Mouse (Mus musculus) erythroid progenitor cell, adult 5-6 weeks (primary cell): ENCODE data around the gene Pcdh9. TPM values are rescaled to one million over a fixed set of nuclear protein-coding genes. Genes with fewer than 3 reads are reported as not detected.

Experiments
- ATAC-seq: replicated peaks from 2 replicates; pipeline ENCODE4 v1.8.0; 2016; ENCODE audit warnings: moderate number of reproducible peaks, mild to moderate bottlenecking, moderate TSS enrichment, inconsistent platforms; ENCODE audit not compliant: poor library complexity, low FRiP score, severe bottlenecking
- total RNA-seq, 2 experiments: library from RNA; stranded (forward) in 1 of 2; stranded (reverse) in 1 of 2; fragments of 150-400 nt in 1 of 2; fragments of 186-747, 209-891 nt in 1 of 2; gene quantifications; 2 replicates each; pipeline versions ENCODE4 v1.2.3 to v1.2.4; 2015 to 2017; ENCODE audit warnings: low replicate concordance in 2 of 2

Pcdh9 gene
- total RNA-seq, 2 experiments from 2014 or later, result not detected

DNA sequence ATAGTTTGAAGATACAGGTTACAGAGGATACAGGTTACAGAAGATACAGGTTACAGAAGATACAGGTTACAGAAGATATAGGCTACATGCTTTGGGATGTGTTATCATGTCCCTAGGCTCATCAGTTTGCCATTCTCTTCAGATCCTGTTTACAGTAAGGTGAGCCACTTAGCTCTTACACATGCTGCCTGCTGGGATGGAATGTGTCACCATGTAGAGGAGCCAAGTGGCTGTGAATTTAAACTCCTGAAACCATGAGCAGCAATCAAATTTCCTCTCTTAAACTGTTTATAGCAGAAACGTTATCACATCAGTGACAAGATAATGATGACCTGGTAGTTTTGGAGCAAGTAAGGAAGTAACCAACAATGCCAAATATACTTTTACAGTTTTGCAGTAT lies 453.3 kb downstream of the Pcdh9 start:
- no peak for ATAC-seq

DNA sequence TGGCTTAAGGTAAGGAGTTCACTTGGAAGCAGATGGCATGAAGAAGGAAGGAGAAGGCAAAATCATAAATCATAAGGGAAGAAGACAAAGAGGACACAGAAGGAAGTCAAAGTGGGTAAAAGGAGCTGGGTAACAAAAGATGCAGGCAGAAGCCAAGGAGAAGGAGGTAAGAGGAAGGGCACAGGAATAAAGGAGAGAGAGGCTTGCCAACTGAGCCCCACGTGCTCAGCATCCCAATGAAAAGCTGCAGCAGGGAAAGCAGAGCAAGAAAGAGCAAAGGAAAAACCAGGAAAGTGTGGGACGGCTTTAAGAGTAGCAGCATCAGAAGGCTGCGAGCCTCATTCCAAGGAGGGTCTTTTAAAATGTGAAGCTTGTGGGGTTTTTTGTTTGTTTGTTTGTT lies 473.7 kb downstream of the Pcdh9 start:
- ATAC-seq, result no peak

DNA sequence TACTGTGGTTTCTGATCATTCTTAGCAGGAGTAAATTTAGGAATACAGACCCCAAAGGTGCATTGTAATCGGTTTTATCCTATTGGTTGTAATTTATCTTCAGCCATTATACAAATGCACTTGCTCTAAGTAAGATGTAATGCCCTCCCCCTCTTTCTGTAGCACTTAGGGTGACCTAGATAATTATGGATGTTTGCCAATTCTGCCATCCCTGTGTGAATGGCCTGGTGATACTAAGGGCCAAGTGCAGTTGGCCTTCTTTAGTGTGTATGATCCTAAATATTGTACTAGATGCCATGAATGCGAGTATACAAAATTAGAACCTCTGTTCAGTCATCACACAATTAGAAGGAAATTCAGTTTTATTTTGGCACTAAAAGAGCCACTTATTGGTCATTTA lies 475.0 kb downstream of the Pcdh9 start:
- no peak for ATAC-seq

DNA sequence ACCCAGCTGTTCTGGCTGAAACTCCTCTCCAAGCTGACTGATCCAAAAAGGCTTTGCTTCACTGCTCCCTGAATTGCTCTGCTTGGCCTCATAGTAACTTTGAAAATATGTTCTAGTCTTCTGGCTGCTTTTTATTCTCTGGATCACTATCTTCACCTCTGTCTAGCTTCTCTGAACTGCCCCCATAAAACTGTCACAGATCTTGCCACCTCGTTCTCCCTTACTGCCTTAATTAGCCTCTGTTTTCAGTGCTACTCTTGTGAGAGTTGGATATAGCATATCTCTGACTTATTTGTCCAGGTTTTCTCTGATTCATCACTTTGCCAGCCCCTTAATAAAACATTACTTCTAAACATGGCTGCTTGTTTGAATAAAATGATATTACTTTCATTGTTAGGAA lies 481.2 kb downstream of the Pcdh9 start:
- ATAC-seq, result no peak

DNA sequence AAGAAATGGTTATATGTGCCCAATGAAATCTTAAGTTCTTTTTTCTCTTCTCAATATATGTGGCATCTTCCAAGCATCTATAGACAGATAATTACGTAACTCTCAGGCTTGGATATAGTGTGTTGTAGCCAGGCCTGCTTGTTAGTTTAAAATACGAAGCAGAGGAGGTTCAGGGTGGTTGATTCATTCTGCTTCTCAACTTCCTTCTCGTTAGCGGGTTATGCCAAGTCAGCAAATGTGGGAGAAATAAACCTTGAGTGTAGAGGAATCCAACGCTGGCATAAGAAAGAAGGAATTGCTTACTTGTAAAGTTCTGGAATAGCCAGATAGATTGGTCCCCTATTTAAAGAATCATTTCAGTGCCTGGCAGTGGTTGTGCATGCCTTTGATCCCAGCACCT lies 482.7 kb downstream of the Pcdh9 start:
- ATAC-seq, result no peak

DNA sequence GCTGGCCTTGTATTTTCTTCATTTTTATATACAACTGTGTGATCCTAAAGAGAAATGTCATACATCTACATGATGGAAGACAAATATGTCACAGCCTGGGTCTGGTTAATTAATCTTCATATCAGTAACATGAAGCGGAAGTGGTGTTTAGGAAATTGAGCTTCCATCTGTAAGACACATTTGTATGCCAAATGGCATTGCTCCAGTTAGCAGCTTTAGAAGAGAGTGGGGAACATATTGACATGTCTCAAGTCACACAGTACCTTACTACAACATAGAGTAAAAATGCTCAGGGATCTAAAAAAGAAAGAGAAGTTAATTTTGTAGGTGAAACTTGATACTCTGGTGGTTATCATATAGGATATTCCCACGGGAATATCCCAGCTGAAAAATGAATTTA lies 505.4 kb downstream of the Pcdh9 start:
- no peak for ATAC-seq

DNA sequence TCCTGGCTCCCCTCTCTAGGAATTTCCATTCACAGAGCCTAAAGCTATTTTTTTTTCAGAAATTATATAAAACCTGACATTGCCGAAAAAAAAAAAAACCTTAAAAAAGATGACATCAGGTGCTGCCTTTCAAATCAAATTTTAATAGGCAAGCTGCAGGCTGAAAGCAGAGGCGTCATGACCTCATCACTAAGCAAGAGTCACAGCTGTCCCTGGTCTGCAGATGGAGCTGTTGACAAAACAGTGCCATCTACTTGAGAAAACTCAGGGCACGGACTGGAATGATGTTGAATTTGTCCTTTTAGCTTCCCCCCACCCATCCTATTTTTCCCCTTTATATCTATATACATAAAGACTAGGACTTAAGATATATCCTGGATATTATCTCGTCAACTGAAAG lies 509.3 kb downstream of the Pcdh9 start:
- no peak for ATAC-seq

DNA sequence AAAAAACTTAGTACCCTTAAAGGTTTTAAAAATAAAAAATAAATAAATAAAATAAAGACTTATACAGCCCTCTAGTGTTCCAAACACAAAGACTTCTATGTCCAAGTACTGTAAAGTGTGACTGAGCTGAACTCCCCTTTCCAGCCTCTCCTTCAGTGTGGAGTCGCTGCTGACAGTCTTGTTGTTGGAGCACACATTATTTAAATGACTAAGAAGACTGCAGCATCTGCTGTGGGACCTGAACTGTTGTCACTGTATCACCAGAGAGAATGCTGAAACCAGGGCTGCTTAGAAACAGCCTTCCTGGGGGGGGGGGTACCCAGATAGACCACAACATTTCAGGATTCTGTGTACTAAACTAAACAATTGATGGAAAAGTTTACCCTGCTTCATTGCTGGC lies 509.7 kb downstream of the Pcdh9 start:
- no peak for ATAC-seq

DNA sequence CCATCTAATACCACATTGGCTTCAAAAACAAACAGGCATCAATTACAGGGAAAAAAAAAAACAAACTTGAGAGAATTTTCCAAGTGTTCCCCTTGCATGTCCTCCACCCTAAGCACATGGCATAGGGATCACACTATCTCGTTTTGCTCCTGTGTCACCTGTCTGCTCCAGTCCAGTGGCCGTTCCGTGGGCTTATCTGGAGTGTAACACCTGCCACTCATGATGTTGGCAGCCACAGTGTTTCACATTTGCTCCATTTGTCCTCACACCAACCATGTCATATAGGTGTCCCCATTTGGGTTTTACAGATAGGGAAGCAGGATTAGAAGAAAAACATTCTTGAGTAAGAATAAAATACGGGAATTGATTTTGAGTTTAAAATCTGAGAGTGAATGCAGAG lies 514.3 kb downstream of the Pcdh9 start:
- no peak for ATAC-seq

DNA sequence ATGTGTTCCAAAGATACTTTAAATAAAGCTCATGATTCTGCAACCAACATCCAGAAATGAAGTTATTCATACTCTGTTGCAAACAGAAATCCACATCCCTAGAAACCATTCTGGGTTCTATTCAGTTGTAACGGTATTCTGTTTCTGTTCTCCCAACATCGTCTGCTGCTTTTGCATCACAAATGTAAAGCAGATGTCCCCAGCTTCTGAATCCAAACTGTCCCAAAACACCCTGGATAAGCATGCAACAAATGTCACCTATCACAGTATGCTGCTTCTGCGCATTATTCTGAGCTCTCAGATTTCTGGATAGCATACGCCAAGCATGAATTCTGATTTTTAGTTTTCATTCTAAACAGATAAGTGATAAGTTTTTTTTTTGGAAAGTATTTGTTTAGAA lies 516.3 kb downstream of the Pcdh9 start:
- no peak for ATAC-seq

DNA sequence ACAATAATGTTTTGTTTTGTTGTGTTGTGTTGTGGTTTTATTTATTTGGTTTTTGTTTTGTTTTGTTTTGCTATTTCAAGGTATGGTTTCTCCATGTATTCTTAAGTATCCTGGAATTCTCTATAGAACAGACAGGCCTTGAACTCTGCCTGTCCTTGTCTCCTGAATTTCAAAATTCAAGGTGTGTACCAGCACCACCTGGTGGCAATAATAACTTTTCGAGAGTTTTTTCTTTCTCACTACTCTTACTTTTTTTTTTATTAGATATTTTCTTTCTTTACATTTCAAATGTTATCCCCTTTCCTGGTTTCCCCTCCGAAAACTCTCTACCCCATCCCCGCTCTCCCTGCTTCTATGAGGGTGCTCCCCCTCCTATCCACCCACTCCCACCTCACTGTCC lies 536.3 kb downstream of the Pcdh9 start:
- no peak for ATAC-seq

DNA sequence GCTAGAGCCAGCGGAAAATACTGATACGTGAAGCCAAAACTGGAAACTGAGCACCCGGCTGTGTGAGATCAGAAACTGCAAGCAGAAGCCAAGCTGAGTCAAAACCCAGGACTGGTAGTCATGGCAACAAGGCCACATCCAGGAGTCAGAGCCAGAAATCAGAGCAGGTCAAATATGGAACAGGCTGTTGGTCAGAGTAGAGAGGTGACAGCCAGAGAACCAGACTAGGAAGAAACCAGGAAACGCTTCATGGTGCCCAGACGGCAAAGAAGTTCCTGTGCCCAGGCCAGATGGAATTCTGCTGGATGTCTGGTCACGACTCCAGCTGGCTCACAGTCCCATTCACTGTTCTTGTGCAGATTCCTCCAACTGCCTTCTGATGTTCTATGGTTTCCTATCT lies 539.6 kb downstream of the Pcdh9 start:
- ATAC-seq, result no peak

DNA sequence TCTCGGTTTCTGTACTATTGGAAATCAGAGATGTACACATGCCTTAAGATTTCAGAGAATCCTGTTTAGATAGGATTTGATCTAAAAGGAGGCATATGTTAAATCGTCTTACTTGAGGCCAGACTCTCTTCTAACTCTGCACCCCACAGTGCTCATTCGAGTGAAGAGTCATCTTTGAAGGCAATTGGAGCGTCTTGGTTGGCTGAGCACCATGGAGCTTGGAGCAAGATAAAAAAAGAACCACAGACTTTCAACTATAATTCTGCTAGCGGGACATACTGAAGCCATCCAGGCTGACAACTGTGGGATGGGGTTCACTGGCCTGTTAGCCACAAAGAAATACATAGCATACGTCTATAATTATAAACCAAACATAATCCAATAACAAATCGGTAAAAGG lies 541.3 kb downstream of the Pcdh9 start:
- no peak for ATAC-seq

DNA sequence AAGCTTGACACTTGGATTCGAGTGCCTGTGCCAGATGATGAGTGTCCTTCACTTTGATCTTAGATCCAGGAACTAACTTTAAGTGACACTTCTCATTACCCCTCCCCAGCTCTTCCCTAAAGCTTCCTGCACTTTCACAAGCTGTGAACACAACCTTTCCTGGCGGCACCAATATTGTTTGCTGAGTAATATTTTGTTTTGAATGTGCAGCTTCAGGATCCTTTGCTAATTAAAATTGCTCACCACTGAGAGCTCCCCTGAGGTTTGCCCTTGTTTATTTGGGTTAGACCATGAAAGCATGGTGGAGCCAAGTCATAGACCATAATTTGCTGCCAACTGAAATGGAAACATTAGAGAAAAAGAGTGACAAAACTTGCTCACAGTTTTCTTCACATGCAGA lies 543.4 kb downstream of the Pcdh9 start:
- no peak for ATAC-seq

DNA sequence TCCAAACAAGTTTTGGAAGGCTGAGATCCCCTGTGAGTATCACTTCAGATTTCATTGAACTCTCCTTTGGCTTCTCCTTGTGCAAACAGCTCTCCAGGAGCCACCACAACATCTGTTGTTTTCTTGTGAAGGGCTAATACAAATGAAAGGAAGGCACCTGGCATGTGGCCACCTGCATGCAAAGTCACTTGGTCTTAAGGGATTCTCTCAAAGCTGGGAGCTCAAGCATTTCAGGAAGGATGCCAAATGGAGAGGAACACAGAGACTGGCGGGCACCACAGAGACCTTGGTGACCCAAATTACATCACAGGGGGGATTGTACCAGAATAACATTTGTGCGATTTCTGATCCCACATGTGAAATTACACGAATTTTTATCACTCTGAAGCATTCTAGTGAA lies 547.7 kb downstream of the Pcdh9 start:
- no peak for ATAC-seq

DNA sequence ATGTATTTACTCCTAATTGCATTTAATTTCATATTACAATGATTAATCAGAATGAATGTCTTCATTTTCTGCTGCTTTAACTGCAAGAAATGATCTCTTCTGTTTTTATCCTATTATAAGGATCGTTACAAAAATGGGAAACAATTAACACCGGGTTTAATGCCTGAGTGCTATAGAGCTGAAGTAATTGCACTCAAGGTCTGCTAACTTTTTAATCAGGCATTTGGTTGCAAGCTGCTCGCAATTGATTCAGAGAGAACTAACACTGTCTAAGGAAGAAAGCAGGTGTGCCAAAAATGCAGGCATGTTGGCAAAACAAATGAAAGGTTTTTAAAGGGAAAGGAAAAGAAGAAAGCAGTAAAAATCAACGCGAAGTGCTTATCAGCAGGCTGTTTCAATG lies 549.1 kb downstream of the Pcdh9 start:
- ATAC-seq, result no peak

DNA sequence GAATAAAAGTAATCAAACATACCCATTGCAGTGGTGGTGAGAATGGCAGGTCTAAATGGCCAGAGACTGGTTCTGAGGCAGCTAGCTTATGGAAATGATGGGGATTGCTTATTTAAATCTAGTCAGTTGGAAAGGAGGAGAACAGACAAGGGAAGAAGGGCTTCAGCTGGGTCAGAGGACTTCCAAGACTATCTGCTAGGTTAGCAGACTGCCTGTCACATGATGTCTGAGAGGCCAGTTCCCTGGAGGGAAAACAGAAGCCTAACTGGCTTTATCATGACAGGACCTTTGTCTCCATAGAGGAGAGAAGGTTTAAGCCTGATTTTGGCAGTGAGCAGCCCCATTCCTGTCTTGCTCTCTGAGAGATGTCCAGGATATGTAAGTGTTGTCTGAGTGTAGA lies 561.2 kb downstream of the Pcdh9 start:
- ATAC-seq, result no peak

DNA sequence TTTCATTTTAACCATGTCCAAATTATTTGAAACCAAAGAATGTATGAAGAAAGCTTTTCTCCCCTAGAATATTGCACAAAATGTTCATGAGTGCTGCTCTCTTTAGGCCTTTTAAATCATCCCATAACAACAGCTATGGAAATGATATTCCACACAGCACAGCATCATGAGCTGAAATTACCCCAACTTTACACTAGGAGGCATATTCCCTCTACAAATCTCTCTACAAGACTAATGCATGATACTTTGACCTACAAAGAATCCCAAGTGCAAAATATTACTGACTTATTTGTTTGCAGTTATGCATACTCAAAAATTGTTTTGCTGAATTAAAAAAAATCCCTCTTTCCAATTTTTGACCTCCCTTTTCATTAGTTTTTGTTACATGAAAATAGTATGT lies 573.1 kb downstream of the Pcdh9 start:
- ATAC-seq, result no peak

DNA sequence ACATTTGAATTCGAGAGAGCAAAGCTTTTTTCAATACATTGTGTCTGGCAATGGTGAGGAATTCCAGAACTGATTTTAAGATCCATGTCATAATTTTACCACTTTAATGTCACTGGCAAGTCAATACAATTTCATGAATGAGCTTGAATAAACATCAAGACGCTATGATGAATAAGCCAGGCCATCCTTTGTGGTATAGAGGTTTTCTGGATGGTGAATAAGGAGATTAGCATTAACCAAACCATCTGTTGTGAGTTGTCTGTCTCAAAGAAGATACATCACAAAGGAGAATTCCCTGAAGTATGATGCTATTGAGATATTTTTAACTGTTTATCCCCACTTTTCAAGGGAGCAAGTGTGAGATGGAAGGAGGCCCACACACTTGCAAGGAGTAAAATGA lies 602.1 kb downstream of the Pcdh9 start:
- no peak for ATAC-seq

DNA sequence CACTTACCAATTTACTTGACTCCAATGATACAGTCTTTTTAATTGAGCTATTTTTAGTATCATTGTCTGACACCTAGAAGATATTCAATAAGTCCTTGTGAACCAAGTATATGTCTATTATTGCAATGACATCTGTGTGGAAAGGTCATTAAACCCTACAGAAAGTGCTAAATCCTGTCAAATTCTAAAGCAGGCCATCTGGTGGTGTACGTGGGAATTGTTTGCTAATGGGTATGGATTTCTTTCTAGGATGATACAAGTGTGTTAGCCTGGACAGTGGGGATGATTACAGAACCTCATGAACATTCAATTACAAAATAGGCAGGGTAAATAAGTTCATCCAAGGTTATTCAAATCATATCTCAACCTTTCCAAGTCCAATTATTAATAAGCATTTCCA lies 602.8 kb downstream of the Pcdh9 start:
- ATAC-seq, result no peak

DNA sequence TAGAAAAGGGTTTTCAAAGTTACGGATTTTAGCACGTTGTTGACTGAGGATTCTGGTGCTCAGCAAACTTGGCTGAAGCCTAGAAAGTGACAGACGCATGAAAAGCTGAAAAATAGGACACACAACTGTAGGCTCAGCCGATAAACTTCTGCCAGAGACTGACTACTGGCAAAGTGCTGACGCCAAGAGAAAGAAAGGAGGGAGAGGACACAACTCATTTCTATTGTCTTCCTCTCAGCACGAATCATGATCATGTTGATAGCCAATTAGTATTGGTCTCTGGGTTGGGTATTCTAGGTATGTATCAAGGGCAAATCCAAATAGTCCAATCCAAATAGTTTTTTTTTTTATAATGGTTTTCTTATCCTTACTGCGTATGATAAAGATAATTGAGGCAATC lies 605.3 kb downstream of the Pcdh9 start:
- ATAC-seq, result no peak

DNA sequence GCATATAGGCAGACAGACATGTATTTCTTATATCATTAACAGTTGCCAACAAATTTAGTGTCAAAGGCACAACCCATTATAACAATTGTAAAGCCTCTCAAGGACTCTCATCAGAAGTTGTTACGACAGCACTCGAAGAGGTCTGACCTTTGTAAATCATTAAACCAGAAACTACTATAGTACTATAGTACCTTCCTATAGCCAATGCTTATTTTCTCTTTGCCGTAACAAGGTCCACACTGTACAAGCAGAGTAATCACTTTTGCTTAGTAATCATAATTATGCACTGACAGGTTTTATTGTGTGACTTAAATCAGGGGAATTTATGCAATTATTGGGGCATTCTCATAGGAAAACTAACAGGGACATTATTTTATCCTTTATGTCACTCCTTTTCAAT lies 606.5 kb downstream of the Pcdh9 start:
- no peak for ATAC-seq

DNA sequence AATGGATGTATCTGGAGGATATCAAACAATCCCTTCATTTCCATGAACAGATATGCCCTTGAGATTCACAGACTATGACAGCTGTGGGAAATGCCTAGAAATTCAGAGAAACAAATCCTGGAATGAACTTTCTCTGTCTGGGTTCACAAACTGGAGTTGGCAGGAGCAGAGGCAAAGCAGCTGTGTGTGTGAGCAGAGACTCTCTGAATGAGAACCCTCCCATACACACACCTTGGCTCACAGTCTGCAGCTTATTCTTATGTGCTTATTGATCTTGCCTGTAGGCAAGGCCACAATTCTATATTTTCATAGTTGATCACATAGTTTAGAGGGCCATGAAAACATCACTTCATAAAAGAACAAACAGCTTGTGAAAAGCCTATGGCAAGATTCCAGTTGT lies 614.8 kb downstream of the Pcdh9 start:
- no peak for ATAC-seq
